Mouse (Mus musculus): ENCODE data around the gene Tmc6. TPM values are rescaled to one million over a fixed set of nuclear protein-coding genes. Genes with fewer than 3 reads are reported as not detected.
A peak's percentile ranks its signal among the peaks of the same experiment; 100 is the strongest.

Tmc6 gene
- total RNA-seq, 1 experiment from 2014 or later = 99.7 TPM

DNA sequence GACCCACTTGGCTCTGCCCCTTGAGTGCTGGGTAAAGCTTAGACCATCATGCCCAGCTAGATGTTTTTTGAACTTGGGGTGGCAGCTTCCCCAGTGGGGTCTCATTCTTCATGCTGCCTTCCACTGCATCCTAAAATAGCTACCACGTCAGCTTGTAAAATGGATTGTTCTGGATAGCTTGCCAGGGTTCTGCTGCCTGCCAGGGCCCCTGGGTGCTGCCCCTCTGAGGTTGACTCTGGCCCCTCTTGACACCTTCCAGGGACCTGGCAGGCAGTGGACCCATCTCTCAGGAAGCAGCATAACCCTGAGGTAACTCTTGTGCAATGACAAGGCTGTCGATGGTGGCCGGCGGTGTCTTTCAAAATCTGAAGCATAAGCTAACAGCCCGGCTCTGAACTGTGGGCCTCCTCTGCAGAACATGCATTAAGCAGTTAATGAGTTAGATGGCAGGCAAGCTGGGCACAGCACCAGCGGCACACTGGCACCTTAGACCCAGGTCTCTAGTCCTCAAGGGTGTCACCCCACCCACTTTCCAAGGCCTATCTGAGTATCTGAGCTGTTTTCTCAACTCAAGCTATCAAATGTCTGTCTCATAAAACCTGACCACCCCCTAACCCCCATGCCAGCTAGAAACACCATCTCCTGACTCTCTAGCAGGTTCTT lies 32.8 kb upstream of the Tmc6 start:
- ATAC-seq (replicated peaks; ENCODE audit: insufficient number of reproducible peaks, low FRiP score, low TSS enrichment, poor library complexity, severe bottlenecking) = no peak

DNA sequence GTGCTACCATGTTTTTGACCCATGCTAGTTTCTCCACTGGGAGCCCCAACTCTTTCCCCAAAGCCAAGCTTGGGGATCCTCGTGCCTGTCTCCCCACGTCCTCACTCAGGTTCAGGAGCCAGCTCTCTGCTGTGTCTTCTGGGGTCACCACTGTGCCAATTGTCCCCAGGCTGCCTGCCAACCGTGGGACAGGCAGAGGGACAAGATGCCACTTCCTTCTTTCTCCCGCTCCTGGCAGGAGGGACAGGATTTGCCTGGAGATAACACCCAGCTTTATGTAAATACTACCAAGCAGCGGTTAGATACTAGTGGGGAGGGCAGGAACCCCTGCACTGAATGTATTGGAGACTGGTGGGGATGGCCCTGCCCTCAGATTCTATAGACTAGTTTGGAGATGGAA lies 31.9 kb upstream of the Tmc6 start:
- no peak for ATAC-seq (replicated peaks; ENCODE audit: insufficient number of reproducible peaks, low FRiP score, low TSS enrichment, poor library complexity, severe bottlenecking)

DNA sequence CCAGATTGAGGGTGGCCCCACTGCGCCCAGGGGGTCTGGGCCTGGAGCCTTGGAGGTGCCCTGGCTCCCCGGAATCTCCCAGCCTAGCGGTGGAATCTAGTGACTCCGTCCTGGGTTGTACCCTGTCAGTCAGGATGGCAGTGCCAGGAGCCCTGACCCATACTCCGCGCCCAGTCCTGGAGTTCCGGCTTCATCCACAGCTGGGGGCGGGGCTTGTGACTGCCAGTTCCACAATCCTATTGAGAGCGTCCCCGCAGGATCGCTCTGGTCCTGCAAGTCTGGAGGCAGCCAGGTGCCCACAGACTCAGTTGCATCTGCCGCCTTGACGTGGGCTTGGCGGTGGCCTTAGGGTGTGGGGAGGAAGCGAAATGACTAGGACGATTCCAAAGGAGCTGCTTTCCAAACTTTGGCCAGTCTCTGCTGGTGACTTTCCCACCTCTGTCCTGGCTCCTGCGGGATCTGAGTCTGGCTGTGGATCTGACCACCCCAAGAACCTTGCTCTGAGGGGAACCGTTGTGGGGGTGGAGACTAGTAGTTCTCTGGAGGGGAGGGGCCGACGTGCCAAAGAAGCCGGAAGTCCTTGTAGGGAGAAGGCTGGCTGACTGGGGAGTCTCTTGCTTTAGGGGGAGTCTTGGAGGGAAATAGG lies 28.5 kb upstream of the Tmc6 start:
- ATAC-seq (replicated peaks; ENCODE audit: insufficient number of reproducible peaks, low FRiP score, low TSS enrichment, poor library complexity, severe bottlenecking) = peak; percentile 86

DNA sequence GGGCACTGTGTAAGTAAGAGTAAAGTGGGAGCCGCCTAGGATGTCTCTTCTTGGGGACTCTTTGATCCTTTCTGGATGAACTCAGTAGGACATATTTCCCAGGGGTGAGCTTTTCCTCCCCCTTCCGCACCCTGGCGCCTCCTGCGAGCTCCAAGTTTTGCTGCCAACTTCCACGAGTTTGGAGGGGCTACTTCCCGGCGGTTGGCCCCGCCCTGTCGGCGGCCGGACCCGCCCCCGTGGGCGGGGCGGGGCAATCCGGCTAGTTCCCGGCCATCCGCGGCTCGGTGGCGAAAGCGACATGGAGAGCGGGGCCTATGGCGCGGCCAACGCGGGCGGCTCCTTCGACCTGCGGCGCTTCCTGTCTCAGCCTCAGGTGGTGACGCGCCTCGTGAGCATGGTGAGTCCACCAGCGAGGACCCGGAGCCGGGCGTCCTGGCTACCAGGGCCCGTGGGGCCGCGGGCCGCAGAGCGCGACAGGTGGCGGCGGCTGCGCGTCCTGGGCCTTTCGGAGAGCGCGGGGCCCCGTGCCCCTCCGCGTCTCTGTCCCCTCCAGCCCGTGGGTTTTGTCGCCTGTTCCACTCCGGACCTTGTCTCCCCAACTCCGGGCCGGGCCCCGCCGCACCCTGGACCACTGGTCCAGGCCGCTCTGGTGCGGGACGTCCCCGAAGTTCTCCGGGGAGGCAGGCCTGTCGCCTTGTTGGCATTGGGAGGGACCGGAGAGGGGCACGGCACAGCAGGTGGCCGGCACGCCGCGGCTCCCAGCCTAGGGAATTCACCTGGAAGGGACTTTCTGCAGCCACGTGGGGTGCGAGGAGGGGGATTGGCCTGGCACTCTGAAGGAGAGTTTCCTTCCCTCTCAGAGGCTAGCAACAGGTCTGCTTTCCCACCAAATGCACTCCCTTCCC lies 27.7 kb upstream of the Tmc6 start, which contains the start of the genes Gm20708 and Syngr2:
TSS of gene Gm20708 (plus strand) at position 262 of the 905 bp plus-strand sequence.
TSS of gene Syngr2 (plus strand) at position 262 of the 905 bp plus-strand sequence.
- ATAC-seq (replicated peaks; ENCODE audit: insufficient number of reproducible peaks, low FRiP score, low TSS enrichment, poor library complexity, severe bottlenecking) = peak; percentile 36

DNA sequence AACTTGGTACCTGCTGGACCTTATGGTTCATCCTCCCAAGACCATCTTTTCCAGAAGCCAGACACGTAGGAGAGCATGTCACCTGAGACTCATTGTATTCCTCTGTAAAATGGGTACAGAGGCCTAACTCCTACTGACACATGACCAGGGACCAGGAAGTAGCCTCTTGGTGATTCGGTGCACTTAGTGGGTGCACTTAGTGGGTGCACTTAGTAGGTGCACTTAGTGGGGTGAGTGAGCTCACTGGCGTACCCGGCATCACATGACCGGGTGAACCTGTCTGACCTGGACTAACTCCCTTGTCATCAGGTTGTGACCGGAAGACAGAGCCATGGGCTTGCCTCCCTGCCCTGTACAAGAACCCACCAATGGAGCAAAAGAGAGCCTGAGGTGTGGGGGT lies 24.8 kb upstream of the Tmc6 start:
- ATAC-seq (replicated peaks; ENCODE audit: insufficient number of reproducible peaks, low FRiP score, low TSS enrichment, poor library complexity, severe bottlenecking) = no peak

DNA sequence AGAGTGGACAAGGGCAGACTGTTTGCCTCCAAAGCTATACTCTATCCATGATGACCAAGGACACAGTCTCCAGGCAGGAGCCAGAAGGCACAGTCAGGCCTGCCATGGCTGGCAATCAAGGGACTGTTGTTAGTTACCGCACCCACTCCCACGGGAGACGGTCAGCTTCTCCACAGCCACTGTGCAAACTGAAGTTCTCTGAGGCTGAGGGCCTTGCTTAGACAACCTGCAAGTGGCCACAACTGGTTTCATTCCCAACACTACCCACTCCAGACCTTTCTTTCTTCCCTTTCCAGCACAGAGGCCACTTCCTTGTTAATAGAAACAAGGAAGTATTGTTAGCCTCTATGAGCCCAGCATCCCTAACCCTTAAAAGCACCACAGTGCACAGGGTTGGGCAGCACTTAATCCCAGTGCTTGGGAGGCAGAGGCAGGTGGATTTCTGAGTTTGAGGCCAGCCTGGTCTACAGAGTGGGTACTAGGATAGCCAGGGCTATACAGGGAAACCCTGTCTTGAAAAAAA lies 21.2 kb upstream of the Tmc6 start:
- ATAC-seq (replicated peaks; ENCODE audit: insufficient number of reproducible peaks, low FRiP score, low TSS enrichment, poor library complexity, severe bottlenecking) = 0 out of 2 replicates have a peak, but pooled peaks have one; percentile 42

DNA sequence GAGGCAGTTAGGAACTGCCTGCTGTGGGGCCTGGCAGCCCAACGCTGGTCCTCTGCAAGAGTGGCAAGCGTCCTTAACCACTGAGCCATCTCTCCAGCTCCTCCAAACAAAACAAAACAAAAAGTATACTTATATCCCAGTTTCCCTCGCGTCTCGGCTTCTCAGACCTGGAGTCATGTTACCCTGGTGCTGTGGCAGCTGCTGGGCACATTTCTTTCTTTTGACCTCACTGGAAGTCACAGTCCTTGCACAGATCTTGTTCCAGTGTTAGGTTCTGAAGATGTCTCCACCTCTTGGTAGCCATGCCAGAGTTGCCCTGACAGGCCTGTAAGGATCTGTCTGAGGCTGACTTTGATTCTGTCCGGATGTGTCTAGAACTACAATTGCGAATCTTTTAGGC lies 19.7 kb upstream of the Tmc6 start:
- no peak for ATAC-seq (replicated peaks; ENCODE audit: insufficient number of reproducible peaks, low FRiP score, low TSS enrichment, poor library complexity, severe bottlenecking)

DNA sequence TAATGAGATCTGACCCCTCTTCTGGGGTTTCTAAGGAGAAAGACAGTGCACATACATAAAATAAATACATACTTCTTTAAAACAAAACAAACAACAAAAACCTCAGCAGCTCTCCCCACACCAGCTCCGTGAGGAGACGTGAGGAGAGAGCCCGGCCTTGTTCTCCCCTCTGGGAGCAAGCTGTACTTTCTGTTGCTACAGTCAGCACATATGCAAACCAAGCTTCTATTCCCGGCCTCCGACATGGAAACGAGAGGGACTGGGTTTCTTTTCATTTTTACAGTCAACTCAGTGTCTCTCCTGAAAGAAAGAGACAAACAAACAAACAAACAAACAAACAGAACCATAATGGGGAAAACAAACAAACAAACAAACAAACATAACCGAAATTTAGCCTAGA lies 18.0 kb upstream of the Tmc6 start:
- no peak for ATAC-seq (replicated peaks; ENCODE audit: insufficient number of reproducible peaks, low FRiP score, low TSS enrichment, poor library complexity, severe bottlenecking)

DNA sequence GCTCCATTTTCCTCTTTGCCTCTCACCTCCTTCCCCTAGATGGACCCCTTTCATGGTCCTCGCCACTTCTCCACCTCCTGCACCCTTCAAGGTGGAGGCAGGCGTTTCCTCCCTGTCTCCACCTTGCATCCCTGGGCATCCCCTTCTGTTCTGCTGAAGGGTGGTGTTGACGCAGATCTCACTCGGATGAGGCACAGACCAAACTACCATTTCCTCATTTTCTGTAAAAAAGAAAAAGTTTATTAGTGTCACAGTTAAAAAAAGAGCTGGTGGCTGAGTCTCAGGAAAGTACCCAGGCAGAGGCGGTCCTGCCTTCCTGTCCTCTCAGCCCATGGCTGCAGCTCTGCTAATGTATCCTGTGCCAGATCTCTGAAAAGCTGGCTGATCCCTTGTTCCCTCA lies 17.2 kb upstream of the Tmc6 start:
- peak; percentile 60 for ATAC-seq (replicated peaks; ENCODE audit: insufficient number of reproducible peaks, low FRiP score, low TSS enrichment, poor library complexity, severe bottlenecking)

DNA sequence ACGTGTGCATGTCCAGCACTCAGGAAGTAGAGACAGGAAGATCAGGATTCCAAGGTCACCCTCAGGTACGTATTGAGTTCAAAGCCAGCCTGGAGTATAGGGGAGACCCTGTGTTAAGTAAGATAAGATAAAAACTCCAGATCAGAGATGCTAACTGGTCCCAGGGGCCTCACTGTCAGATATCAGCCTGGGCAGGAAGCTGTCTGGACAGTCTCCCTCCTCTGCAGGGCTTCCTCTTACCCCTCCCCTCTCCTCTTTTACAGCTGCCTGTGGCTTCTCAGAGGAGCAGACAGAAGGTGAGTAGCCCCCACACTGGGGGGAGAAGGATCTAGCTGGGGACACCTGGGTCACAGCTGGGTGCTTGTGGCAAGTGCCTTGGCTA lies 16.2 kb upstream of the Tmc6 start:
- ATAC-seq (replicated peaks; ENCODE audit: insufficient number of reproducible peaks, low FRiP score, low TSS enrichment, poor library complexity, severe bottlenecking) = peak; percentile 14; the same call in 1 of the 2 replicates

DNA sequence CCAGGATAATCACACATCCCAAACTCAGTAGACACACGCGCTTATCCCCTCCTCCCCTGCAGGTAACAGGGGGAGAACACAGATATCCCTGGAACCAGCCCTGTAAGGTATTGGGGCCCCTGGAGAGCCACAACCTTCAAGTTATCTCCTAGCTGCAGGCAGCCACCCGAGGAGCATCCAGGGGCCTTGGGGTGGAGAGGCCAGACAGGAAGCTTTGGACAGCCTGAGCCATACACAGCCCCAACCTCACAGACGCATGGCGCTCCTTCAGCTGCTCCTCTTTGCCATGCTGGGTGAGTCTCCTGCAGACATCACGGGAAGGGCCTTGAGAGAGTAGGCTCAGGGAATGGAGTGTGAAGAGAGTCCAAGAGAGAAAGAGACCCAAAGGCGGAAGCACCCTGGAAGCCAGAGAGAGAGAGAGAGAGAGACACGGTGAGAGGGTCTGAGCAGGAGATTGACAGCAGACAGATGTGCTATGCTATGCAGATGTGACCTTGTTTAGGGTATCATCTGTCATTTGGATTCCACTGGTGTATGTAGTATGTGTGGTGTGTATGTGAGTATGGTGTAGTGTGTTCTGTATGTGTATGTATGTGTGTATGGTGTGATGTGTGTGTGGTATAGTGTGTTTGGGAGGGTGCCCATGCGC lies 15.6 kb upstream of the Tmc6 start, which contains the start of gene 6030468B19Rik:
TSS of gene 6030468B19Rik (plus strand) at position 150 of the 649 bp plus-strand sequence.
- ATAC-seq (replicated peaks; ENCODE audit: insufficient number of reproducible peaks, low FRiP score, low TSS enrichment, poor library complexity, severe bottlenecking) = 0 out of 2 replicates have a peak, but pooled peaks have one; percentile 6

DNA sequence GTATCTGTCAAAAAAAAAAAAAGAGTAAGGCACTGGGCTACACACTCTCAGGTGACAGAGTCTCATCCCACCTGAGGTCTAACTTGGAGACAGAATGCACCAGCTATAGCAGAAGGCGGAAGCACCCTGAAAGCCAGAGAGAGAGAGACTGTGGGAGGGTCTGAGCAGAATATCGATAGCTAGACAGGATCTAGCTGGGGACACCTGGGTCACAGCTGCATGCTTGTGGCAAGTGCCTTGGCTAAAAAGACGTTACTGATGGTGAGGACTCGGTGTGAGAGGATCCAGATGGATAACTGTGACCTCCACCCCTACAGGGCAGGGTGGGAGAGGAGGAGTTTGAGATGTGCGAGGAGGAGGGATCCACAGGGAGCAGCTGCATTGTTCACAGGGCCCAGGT lies 15.0 kb upstream of the Tmc6 start:
- ATAC-seq (replicated peaks; ENCODE audit: insufficient number of reproducible peaks, low FRiP score, low TSS enrichment, poor library complexity, severe bottlenecking) = no peak

DNA sequence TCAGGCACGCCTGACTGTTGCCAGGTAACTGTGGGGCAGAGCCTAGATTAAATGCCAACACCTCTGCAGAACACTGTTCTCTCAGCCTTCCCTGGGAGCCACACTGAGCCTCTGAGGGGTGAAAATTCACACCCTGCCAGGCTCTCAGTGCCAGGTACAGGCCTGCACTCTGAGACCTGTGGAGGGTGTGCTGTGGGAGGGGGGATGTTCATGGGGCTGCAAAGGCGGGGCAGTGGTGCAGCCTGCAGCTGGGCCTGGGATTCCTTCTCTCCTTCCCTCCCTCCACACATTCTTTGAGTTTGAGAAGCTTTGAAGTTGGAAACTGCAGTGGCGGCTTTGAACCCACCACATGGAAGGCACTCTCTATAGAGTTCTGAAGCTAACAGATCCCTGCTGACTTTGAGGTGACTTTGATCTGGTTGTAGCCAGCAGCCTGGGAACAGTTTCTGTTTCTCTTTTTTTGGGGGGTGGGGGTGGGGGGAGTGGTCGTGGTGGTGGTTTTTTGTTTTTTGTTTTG lies 12.1 kb upstream of the Tmc6 start:
- no peak for ATAC-seq (replicated peaks; ENCODE audit: insufficient number of reproducible peaks, low FRiP score, low TSS enrichment, poor library complexity, severe bottlenecking)

DNA sequence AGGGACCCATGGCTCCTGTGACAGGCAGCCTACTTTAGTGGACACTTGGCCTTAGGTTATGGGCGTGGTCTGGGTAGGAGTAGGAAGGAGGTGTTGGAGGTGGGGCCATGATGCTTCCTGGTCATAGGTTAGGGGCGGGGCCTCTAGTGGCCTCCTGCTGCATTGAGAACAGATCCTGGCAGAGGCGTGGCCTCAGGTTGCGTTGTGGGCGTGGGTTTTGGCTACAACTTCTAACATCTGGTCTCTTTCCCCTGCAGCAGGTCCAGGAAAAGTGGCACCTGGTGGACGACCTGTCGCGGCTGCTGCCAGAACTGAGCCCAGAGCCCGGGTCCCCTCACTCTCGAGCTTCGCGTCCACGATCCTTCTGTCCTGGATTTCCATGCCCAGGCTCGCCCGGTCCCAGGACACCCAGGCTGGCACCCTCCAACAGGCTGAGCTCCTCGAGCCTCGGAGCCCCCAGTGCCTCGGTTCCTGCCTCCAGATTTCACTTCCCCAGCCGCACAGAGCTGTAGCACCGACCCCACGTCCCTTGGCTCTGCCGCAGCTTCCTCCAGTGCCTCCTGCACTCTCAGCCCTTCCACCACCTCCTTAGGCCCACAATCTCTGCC lies 10.4 kb upstream of the Tmc6 start:
- ATAC-seq (replicated peaks; ENCODE audit: insufficient number of reproducible peaks, low FRiP score, low TSS enrichment, poor library complexity, severe bottlenecking) = peak; percentile 92

DNA sequence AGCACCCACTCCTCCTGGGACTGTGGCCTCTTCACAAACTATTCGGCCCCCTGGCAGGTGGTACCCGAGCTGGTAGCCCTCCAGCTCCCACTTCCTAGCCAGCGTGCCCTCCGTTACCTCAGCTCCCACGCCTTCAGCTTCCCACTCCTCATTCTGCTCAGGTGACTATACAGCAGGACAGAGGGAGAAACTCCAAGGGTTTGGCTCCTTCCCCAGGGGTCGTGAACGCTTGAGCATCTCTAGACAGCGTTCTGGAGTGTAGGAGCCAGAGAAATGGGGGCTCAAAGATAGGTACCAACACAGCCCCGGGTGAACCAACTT lies 9.4 kb upstream of the Tmc6 start:
- no peak for ATAC-seq (replicated peaks; ENCODE audit: insufficient number of reproducible peaks, low FRiP score, low TSS enrichment, poor library complexity, severe bottlenecking)

DNA sequence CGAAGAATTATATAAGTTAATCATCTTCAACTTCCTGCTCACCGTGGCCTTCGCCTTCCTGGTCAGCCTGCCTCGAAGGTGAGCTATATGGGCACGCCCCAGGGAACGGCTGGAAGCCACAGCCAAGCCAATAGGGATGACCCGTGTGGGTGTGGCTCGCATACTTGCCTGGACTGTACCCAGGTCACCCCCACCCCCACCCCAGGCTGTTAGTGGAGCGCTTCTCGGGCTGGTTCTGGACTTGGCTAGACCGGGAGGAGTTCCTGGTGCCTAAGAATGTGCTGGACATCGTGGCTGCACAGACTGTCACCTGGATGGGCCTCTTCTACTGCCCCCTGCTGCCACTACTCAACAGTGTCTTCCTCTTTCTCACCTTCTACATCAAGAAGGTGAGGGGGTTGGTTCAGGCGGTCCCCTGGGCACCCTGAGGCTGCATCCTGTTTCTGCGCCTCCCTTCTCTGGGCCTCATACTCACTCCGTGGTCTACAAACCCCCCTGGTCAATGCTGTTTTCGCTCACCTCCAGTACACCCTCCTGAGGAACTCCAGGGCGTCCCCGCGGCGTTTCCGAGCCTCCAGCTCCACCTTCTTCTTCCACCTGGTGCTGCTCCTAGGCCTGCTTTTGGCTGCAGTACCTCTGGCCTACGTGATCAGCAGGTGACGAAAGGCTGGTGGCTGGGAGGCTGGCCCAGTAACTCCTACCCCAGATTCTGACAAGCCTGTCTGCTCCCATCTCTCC lies 8.9 kb upstream of the Tmc6 start:
- no peak for ATAC-seq (replicated peaks; ENCODE audit: insufficient number of reproducible peaks, low FRiP score, low TSS enrichment, poor library complexity, severe bottlenecking)

DNA sequence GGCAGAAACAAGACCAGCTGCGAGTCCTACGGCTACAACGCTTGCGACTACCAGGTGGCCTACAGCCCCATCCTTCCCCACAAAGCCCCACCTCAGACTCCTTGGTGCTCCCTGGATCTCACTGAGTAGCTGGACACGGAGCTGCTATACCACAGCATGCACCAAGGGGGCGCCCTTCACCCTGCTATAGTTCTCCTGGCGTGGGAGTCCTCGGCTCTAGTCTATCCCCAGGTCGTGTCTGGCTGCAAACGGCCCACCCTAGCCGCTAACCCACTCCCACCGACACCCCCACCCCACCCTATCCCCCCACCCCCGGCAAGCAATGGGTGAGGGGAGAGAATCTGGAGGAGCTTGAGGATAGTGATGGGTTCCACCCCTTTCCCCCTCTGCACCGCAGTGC lies 8.3 kb upstream of the Tmc6 start:
- peak; percentile 59; the same call in 1 of the 2 replicates for ATAC-seq (replicated peaks; ENCODE audit: insufficient number of reproducible peaks, low FRiP score, low TSS enrichment, poor library complexity, severe bottlenecking)

All from monocyte, adult 5-6 weeks (primary cell).